Mouse (Mus musculus) small intestine, adult 2 months (tissue): Measurements from ENCODE around the gene Faf1. TPM values are rescaled to one million over a fixed set of nuclear protein-coding genes. Genes with fewer than 3 reads are reported as not detected.

Experiments
- H3K27ac ChIP-seq: fragments of 200-500 bp; 2 replicates; pipeline ENCODE4 v1.5.1; 2012; ENCODE audit warnings: low read depth, low read length, control low read depth, inconsistent platforms; ENCODE audit not compliant: insufficient read depth
- H3K27me3 ChIP-seq: fragments of 200-500 bp; 2 replicates; pipeline ENCODE4 v1.6.1; 2012; ENCODE audit warnings: mild to moderate bottlenecking, moderate library complexity, low read length, inconsistent platforms; ENCODE audit not compliant: control insufficient read depth, insufficient read depth
- H3K36me3 ChIP-seq: fragments of 200-500 bp; 2 replicates; pipeline ENCODE4 v1.6.1; 2012; ENCODE audit warnings: mild to moderate bottlenecking, low read length, control low read depth, inconsistent platforms; ENCODE audit not compliant: control insufficient read depth, insufficient read depth
- H3K4me1 ChIP-seq: fragments of 200-500 bp; 2 replicates; pipeline ENCODE4 v1.6.1; 2012; ENCODE audit warnings: low read length, inconsistent platforms, mixed read lengths; ENCODE audit not compliant: control insufficient read depth, insufficient read depth, insufficient read length
- H3K4me3 ChIP-seq: fragments of 200-500 bp; 2 replicates; pipeline ENCODE4 v1.5.1; 2012; ENCODE audit warnings: low read depth, mild to moderate bottlenecking, control low read depth, inconsistent platforms, low read length, moderate library complexity
- CTCF ChIP-seq: fragments of 200-500 bp; IDR thresholded peaks from 2 replicates; pipeline ENCODE4 v1.5.1; 2012; ENCODE audit warnings: low read depth, mild to moderate bottlenecking, control low read depth, inconsistent platforms, low read length, moderate library complexity, mixed read lengths; ENCODE audit not compliant: insufficient replicate concordance, insufficient read length; ENCODE audit errors: extremely low read depth
- POLR2A ChIP-seq: fragments of 200-500 bp; IDR thresholded peaks from 2 replicates; pipeline ENCODE4 v1.6.1; 2012; ENCODE audit warnings: low read depth, mild to moderate bottlenecking, control low read depth, inconsistent platforms, low read length, moderate library complexity
- WGBS: fragments of 180-500 bp; shearing (Covaris S2); methylation state at CpG from one replicate; pipeline ENCODE4 v1.1.7; 2018; 5-methylcytosine and 5-hydroxymethylcytosine counted together
- polyA plus RNA-seq: library from polyadenylated mRNA; depleted of rRNA; stranded (reverse); fragments of >200 nt; gene quantifications from 2 replicates; pipeline ENCODE4 v1.2.3, GENCODE M21; 2012

Faf1 gene
- polyA plus RNA-seq, 1 experiment, result 7.4 TPM

DNA sequence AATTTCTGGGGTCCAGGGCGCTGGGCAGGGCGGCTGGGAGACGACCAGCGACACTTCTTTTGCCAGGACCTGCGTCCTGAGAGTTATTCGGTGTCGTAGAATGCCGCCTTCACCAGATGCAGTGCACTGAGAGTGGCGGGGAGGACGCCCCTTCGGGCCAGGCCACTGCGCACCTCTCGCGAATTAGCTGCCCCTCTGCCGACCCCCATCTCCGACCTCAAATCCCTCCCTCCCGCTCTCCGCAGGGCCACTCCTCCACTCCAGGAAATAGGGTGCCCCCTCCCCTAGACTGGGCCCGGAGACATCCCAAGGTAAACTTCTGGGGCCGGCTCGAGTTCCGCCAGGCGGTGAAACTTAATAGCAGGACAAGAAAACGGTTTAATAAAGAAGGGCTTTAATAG, 307.6 kb downstream of the Faf1 start:
- Histone ChIP-seq H3K4me1 (peaks cover 16% of the 10 kb centered on the region), H3K4me3 (peak overlapping the region; percentile 44), H3K27me3 (peaks cover 91% of the 10 kb centered on the region), H3K36me3 (no peaks in the 10 kb centered on the region), H3K27ac (no peak overlapping the region)
- no peak for TF ChIP-seq CTCF
- no peak for TF ChIP-seq POLR2A
- WGBS, result 5% methylated on average over 24 of the region's 24 CpGs

DNA sequence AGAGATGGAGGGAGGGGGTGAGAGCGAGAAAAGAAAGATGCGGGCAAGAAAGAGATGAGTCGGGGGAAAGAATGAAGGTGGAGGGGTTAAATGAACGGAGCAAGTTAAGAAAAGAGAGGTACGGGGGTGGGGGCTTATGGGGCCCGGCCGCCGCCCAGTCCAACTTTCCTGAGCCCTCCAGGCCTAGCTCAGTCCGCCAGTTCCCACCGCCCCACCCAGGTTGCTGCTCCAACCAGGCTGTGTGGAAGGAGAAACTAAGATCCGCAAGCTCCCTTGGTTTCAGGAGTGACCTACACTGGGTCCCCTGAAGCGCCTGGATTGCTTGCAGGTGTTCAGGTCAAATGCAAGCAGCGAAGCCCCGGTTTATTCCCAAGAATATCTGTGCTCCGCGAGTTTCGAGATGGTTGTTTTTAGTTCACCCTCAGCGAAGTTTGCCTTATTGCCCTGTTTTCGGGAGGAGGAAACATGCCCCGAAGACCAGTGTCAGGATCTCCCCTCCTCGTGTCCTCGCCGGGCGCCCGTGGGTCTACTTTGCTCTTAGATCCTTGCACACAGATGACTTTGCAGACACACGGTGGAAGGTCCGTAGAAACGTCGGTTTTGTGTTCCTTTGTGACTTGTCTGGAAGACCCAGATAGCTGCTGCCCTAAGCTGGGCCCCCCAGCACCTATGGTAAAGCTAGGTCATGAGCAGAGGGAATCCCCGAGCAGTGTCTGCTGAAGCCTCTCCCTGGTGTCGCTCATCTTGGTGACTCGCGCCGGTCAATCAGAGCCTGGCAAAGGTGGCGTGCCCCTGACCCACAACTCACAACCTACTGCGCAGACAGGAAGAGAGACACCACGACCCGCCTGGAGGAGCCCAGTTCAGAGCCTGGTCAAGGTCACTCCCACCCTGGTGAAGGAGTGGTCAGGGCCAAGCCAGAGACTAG, 308.4 kb downstream of the Faf1 start:
- no peak overlapping the region for H3K4me3 ChIP-seq
- TF ChIP-seq POLR2A, result no peak
- no peak for TF ChIP-seq CTCF
- H3K36me3 ChIP-seq, result no peaks in the 10 kb centered on the region
- peaks cover 84% of the 10 kb centered on the region for H3K27me3 ChIP-seq
- peaks cover 16% of the 10 kb centered on the region for H3K4me1 ChIP-seq
- H3K27ac ChIP-seq, result no peak overlapping the region
- WGBS, result 6% methylated on average over 38 of the region's 38 CpGs

DNA sequence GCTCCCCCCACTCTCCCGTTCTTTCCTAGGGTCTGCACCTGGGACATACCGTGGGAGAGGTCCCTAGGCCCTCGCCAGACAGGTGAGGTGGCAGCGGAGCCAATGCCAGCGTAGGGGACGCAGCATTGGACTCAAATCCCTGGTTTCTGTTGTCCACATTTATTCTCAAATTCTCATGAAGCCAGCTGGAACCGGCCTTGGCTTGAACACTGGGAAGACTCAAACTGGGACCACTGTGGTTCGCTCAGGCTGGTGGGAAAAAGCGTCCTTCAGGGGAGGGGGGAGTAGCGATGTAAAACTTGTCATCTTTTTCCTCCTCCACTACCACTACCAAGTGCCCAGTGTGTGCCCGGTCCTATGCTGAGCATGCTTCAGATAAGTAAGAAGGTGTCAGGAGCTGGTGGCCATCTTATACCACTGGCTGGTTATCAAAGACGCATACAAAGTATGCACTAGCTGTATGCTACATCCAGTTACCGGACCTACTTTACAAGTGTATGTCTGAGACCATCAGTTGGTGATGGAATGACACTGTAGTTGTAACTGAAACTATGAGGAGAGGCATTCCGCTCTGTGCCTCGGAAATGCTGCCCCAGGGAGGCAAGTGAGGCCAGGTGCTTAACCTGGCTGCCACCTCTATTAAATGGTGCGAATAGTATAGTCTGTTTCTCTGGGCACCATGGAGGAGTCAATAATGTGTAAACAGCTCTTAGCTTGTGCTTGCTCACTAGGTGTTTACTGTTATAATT, 309.2 kb downstream of the Faf1 start:
- no peaks in the 10 kb centered on the region for H3K36me3 ChIP-seq
- WGBS, result 8% methylated on average over 16 of the region's 16 CpGs
- no peak overlapping the region for H3K27ac ChIP-seq
- H3K27me3 ChIP-seq, result peaks cover 75% of the 10 kb centered on the region
- TF ChIP-seq CTCF (no peak), POLR2A (no peak)
- no peak overlapping the region for H3K4me3 ChIP-seq
- H3K4me1 ChIP-seq, result peaks cover 13% of the 10 kb centered on the region

DNA sequence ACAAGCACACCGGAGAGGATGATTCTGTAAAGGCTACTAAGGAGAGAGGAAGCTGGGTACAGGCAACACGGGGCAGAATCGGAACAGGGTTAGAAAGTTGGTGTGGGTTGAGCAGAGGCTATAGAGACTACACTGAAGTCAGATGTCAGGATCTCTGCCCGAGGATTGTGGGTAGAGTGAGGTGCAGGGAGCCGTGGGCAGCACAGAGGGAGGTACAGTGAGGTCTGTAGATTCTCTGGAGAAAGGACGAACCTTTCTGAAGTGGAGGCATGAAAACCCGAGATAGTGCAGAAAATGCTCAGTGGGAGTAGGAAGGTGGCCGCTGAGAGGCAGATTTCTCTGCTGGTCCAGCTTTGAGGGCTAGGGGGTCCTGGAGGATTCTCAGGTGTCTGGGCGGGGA, 309.9 kb downstream of the Faf1 start:
- WGBS, result 4% methylated on average over 9 of the region's 9 CpGs
- H3K4me1 ChIP-seq, result peaks cover 13% of the 10 kb centered on the region
- H3K27ac ChIP-seq, result no peak overlapping the region
- TF ChIP-seq CTCF (no peak), POLR2A (no peak)
- H3K36me3 ChIP-seq, result no peaks in the 10 kb centered on the region
- H3K4me3 ChIP-seq, result no peak overlapping the region
- peaks cover 68% of the 10 kb centered on the region for H3K27me3 ChIP-seq

DNA sequence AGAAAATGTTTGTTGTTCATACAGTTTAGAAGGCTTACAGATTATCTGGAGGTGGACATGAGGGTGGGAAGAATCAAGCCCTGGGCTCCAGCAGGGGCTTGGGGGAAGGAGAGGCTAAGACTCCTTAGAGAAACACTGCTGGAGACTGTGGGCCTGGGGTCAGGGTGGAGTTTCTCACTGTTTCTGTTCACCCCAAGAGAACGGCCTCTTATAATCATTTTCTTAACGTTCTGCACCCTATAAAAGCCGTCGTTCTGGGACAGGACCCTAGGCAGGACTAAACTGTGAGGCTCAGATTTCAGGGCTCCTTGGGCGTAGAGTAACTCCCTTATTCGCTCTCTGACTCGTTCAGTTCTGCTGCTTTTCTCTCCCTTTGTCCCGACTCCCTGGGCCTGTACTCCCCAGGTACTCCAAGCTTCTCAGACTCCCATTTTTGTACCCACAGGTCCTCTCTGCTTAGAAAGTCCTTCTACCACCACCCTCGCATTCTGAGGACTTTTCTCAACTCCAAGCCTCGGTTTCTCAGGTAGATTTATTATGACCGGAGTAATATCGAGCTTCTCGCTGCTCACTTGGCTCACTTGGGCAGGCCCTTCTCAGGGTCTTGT, 310.5 kb downstream of the Faf1 start:
- Histone ChIP-seq H3K27ac (no peak overlapping the region), H3K27me3 (peaks cover 63% of the 10 kb centered on the region), H3K4me1 (peaks cover 13% of the 10 kb centered on the region), H3K36me3 (no peaks in the 10 kb centered on the region), H3K4me3 (no peak overlapping the region)
- 13% methylated on average over 13 of the region's 13 CpGs for WGBS
- TF ChIP-seq CTCF, result no peak
- TF ChIP-seq POLR2A, result no peak

DNA sequence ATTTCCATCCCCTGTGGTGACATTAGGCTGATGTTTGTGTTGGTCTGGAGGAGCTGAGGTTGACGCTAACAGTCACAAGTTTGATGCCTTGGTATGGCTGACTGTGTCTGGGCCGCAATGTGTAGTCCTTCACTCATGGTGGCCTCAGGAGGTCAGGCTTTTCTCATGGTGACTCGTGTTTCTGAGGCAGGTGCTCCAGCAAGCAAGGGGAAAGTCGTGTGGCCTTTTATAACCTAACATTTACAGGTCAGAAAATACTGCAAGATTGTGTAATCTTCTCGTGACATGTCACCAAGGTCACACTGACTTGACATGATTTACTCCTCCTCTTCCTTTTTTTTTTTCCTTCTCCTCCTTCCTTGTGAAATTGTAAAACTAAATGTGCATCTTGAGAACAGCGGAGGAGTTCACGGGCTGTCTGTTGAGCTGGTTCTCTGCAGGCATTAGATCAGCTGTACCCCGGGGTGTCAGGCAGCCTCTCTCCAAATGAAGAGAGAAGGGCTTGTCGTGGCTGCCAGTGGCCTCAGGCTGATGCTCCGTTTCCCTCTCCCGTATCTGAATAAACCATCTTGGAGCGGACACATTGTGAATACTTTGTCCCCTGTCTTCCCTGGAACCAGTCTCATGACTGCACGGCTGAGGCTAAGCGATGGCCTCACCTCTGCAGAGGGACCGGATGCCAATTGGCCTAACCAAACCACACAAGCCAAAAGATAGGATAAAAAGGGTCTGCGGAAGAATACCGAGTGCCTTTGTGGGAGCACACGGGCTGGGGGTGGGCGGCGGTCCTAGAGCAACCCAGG, 311.4 kb downstream of the Faf1 start:
- Histone ChIP-seq H3K4me3 (no peak overlapping the region), H3K27me3 (peaks cover 54% of the 10 kb centered on the region)
- WGBS, result 5% methylated on average over 20 of the region's 20 CpGs

DNA sequence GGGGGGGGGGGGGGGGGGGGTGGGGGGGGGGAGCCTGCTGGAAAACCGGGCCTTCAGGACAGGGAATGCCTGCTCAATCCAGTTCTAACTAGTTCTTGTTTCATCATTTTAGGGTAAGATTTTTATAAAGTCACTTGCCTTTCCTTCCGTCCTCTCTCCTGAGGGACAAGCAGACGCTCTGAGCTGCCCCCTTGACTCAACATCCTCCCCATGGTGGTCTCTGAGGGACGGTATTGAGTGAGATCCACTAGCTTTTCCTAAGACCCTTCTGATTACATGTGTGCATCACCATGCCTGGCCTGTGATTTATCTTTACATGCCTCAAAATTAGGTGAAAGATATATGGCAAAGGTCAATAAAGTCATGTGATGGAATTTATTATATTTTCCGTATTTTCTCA, 312.0 kb downstream of the Faf1 start:
- 12% methylated on average over 5 of the region's 5 CpGs for WGBS
- no peak overlapping the region for H3K27ac ChIP-seq
- H3K36me3 ChIP-seq, result no peaks in the 10 kb centered on the region
- no peak overlapping the region for H3K4me3 ChIP-seq
- peaks cover 5% of the 10 kb centered on the region; the same call in 1 of the 2 replicates for H3K4me1 ChIP-seq
- TF ChIP-seq CTCF, result no peak
- TF ChIP-seq POLR2A, result no peak
- H3K27me3 ChIP-seq, result peaks cover 48% of the 10 kb centered on the region

More for the DNA sequence above, 311.4 kb downstream of the Faf1 start:
- no peak overlapping the region for H3K27ac ChIP-seq
- TF ChIP-seq POLR2A, result no peak
- no peaks in the 10 kb centered on the region for H3K36me3 ChIP-seq
- peaks cover 7% of the 10 kb centered on the region; the same call in 1 of the 2 replicates for H3K4me1 ChIP-seq
